Mouse (Mus musculus): ENCODE data around the gene I0C0044D17Rik. TPM values are rescaled to one million over a fixed set of nuclear protein-coding genes. Genes with fewer than 3 reads are reported as not detected.

Gene I0C0044D17Rik
- polyA plus RNA-seq, 1 experiment from 2014 or later: not detected

DNA sequence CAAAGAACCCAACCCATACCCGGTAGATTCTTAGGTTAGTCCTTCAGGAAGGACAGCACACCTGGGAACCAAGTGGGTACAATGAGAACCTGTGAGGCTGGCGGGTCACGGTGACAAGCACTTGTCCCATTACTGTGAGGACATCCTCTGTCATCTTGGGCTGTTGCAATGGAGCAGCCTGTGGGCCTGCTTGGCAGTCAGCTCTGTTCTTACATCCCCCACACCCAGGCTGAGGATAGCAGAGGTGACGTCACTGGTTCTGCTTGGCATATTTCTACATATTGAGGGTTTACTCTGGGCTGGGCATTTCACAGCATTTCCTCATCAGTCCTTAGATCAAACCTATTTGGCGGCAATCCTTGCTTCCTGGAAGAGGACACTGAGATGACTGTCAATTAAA is 49.9 kb downstream of the I0C0044D17Rik start:
- H3K9me3 ChIP-seq (ENCODE audit: control insufficient read depth, low read length): no peaks in the 10 kb centered on the region
- no peak overlapping the region for H3K9ac ChIP-seq (ENCODE audit: low read length)
- H3K4me1 ChIP-seq (ENCODE audit: control insufficient read depth in 2 of 2, insufficient read depth in 2 of 2, low read length in 2 of 2): peaks cover 8 to 17% of the 10 kb centered on the region in 2 experiments
- H3K36me3 ChIP-seq (ENCODE audit: control insufficient read depth, insufficient read depth, low read length): no peaks in the 10 kb centered on the region
- ATAC-seq (ENCODE audit: insufficient number of reproducible peaks, insufficient read depth, low FRiP score, low read depth): no peak
- H3K27me3 ChIP-seq (ENCODE audit: control insufficient read depth, insufficient read depth, low read length): peaks cover 6% of the 10 kb centered on the region; the same call in 1 of the 2 replicates
- H3K4me2 ChIP-seq (ENCODE audit: low read length): no peak overlapping the region
- WGBS: 78% methylated on average over 5 of the region's 5 CpGs
- no peak overlapping the region for H3K27ac ChIP-seq (replicated peaks in 1 of 2; ENCODE audit: control insufficient read depth in 1 of 2, insufficient read depth in 1 of 2, low read depth in 2 of 2, low read length in 2 of 2)
- no peak overlapping the region for H3K4me3 ChIP-seq (ENCODE audit: control insufficient read depth in 1 of 2, insufficient read depth in 1 of 2, low read depth in 1 of 2, low read length in 2 of 2)

Other genes starting within 250 kb of the I0C0044D17Rik start
- not detected in 2 replicates for gene L1td1, start 97.1 kb downstream of the I0C0044D17Rik start, polyA plus RNA-seq (2014; fragmentation: Nextera tagmentation; extraction: Ambion mirVana)
- 0.70 and 0.84 TPM in 2 replicates for gene Kank4, start 6.3 kb downstream of the I0C0044D17Rik start, polyA plus RNA-seq (2014; fragmentation: Nextera tagmentation; extraction: Ambion mirVana)
- 51.8 and 54.4 TPM in 2 replicates for gene Usp1, start 100.0 kb upstream of the I0C0044D17Rik start, polyA plus RNA-seq (2014; fragmentation: Nextera tagmentation; extraction: Ambion mirVana)
- gene Angptl3, start 207.1 kb upstream of the I0C0044D17Rik start, polyA plus RNA-seq (2014; fragmentation: Nextera tagmentation; extraction: Ambion mirVana): 0.63 and 0.70 TPM in 2 replicates